Mouse (Mus musculus): ENCODE measurements around the gene Tgfbr3.

DNA sequence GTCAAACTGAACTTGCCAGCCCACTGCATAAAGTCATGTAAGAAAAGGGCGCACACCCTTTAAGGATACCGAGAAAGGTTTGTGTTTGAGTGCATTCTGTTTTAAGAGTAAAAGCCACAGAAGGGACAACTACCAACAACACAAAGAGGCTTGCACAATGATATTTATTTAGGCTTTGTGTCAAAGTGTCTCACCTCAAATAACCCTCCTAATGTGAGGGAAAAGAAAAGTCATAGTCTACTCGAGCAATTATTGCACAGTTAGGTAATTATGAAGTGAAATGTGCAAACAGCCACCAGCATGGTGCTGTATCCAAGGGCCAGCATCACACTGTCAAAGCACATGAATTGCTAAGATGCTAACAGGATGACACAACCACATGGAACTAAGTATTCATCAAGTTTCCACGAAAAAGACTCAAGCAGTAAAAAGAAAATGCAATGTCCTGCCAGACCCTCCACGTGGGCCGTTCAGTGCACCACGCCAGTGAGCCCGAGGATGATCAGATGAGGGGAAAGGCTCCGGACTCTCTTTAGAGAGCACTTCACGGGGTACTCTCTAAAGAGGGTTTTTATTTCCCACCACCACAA, 5.4 kb downstream of the Tgfbr3 start:
- TF ChIP-seq POLR2A (IDR thresholded peaks at IDR 0.05; ENCODE audit: insufficient read length, low read depth) = no peak
- no peak for TF ChIP-seq USF1 (IDR thresholded peaks at IDR 0.05; ENCODE audit: low read depth)
- TF ChIP-seq TCF3 (IDR thresholded peaks at IDR 0.05; ENCODE audit: insufficient read length, low read depth) = no peak
- no peak for TF ChIP-seq POLR2AphosphoS2 (IDR thresholded peaks at IDR 0.05; ENCODE audit: insufficient read length, low read depth)
- no peak for TF ChIP-seq CEBPB (IDR thresholded peaks at IDR 0.05; ENCODE audit: insufficient read depth, poor library complexity, severe bottlenecking)
- TF ChIP-seq MYOG (IDR thresholded peaks at IDR 0.05; ENCODE audit: control insufficient read depth in 1 of 3, insufficient read depth in 1 of 3, insufficient read length in 2 of 3, low read depth in 2 of 3) = no peak
- no peak for TF ChIP-seq MAX (IDR thresholded peaks at IDR 0.05; ENCODE audit: low read depth)

Data from myocyte (in vitro differentiated cells).